Mouse (Mus musculus) testis, adult 2 months (tissue): Measurements from ENCODE around the gene Cgas. TPM values are rescaled to one million over a fixed set of nuclear protein-coding genes. Genes with fewer than 3 reads are reported as not detected.

Source experiments
- H3K27ac ChIP-seq: fragments of 200-500 bp; 2 replicates; pipeline ENCODE4 v1.5.1; 2012; ENCODE audit warnings: low read depth, low read length; ENCODE audit not compliant: control insufficient read depth, insufficient read depth
- H3K27me3 ChIP-seq: fragments of 200-500 bp; 2 replicates; pipeline ENCODE4 v1.6.1; 2012; ENCODE audit warnings: mild to moderate bottlenecking, low read length, moderate library complexity; ENCODE audit not compliant: control insufficient read depth, insufficient read depth
- H3K36me3 ChIP-seq: fragments of 200-500 bp; 2 replicates; pipeline ENCODE4 v1.6.1; 2012; ENCODE audit warnings: mild to moderate bottlenecking, low read length; ENCODE audit not compliant: control insufficient read depth, insufficient read depth
- H3K4me1 ChIP-seq: fragments of 200-500 bp; 2 replicates; pipeline ENCODE4 v1.6.1; 2012; ENCODE audit warnings: low read length; ENCODE audit not compliant: control insufficient read depth, insufficient read depth
- H3K4me3 ChIP-seq: fragments of 200-500 bp; 2 replicates; pipeline ENCODE4 v1.5.1; 2012; ENCODE audit warnings: low read depth, mild to moderate bottlenecking, low read length, moderate library complexity, mixed read lengths; ENCODE audit not compliant: control insufficient read depth
- CTCF ChIP-seq: fragments of 200-500 bp; IDR thresholded peaks from 2 replicates; pipeline ENCODE4 v1.5.1; 2012; ENCODE audit warnings: low read depth, mild to moderate bottlenecking, inconsistent platforms, low read length, moderate library complexity; ENCODE audit not compliant: control insufficient read depth, insufficient read depth, insufficient replicate concordance
- POLR2A ChIP-seq: fragments of 200-500 bp; IDR thresholded peaks from 2 replicates; pipeline ENCODE4 v1.6.1; 2012; ENCODE audit warnings: low read depth, mild to moderate bottlenecking, inconsistent platforms, low read length, moderate library complexity; ENCODE audit not compliant: control insufficient read depth
- polyA plus RNA-seq: library from polyadenylated mRNA; depleted of rRNA; stranded (reverse); fragments of >200 nt; gene quantifications from 2 replicates; pipeline ENCODE4 v1.2.3, GENCODE M21; 2012

Cgas gene
- polyA plus RNA-seq, 1 experiment: 0.09 TPM

DNA sequence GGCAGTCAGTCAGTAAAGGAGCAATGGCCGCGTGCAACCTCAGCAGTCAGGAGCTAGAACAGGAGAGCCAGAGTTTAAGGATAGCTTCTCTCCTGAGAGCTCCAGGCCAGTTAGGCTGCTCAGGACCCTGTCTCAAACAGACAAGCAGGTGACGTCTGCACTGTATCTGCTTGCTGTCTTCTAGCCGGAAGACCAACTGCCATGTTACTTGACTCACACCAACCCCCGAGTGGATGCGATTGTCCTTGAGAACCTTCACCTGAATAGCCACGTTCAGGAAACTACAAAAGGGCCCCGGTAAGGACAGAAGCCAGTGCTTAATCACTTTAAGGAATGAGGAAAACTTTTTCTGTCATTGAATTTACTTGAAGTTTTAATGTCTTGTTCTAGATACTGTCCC is 14.0 kb upstream of the Cgas start:
- no peaks in the 10 kb centered on the region for H3K4me1 ChIP-seq
- peaks cover 4% of the 10 kb centered on the region for H3K36me3 ChIP-seq
- H3K4me3 ChIP-seq: no peak overlapping the region
- TF ChIP-seq CTCF: no peak
- no peak for TF ChIP-seq POLR2A
- no peaks in the 10 kb centered on the region for H3K27me3 ChIP-seq
- no peak overlapping the region for H3K27ac ChIP-seq

DNA sequence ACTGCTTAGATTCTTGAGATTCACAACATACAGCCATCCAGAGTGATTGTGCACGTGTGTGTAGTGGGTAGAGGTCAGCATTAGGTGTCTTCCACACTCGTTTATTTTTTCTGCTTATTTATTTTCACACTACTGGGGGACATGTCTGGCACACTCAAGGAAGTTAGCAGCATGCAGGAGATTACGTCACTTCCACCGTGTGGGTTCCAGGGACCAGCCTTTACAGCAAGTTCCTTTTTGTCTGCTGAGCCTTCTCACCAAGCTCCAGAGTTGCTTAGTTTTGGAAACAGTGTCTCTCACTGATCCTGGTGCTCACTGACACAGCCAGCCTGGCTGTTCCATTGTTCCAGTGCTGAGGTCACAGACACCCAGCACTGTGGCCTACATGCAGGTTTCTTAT is 8.3 kb upstream of the Cgas start:
- Histone ChIP-seq H3K27me3 (no peaks in the 10 kb centered on the region), H3K36me3 (peaks cover 7% of the 10 kb centered on the region), H3K4me1 (peaks cover 8% of the 10 kb centered on the region), H3K27ac (no peak overlapping the region), H3K4me3 (no peak overlapping the region)
- no peak for TF ChIP-seq CTCF
- TF ChIP-seq POLR2A: no peak

DNA sequence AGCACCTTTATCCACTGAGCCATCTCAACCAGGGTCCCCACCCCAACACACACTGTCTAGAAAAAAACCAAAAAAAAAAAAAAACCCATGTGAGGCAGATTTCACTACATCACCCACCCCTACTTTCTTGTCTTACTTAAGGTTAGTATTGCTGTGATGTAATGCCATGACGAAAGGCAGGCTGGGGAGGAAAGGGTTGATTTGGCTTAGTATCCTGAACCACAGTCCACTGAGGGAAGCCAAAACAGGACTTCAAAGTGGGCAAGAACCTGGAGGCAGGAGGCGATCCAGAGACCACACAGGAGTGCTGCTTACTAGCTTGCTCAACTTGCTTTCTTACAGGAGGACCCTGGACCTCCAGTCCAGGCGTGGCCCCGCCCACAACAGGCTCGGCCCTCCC is 7.4 kb upstream of the Cgas start:
- no peak overlapping the region for H3K27ac ChIP-seq
- H3K36me3 ChIP-seq: peaks cover 7% of the 10 kb centered on the region
- TF ChIP-seq CTCF (no peak), POLR2A (no peak)
- no peaks in the 10 kb centered on the region for H3K27me3 ChIP-seq
- H3K4me3 ChIP-seq: no peak overlapping the region
- H3K4me1 ChIP-seq: peaks cover 8% of the 10 kb centered on the region

DNA sequence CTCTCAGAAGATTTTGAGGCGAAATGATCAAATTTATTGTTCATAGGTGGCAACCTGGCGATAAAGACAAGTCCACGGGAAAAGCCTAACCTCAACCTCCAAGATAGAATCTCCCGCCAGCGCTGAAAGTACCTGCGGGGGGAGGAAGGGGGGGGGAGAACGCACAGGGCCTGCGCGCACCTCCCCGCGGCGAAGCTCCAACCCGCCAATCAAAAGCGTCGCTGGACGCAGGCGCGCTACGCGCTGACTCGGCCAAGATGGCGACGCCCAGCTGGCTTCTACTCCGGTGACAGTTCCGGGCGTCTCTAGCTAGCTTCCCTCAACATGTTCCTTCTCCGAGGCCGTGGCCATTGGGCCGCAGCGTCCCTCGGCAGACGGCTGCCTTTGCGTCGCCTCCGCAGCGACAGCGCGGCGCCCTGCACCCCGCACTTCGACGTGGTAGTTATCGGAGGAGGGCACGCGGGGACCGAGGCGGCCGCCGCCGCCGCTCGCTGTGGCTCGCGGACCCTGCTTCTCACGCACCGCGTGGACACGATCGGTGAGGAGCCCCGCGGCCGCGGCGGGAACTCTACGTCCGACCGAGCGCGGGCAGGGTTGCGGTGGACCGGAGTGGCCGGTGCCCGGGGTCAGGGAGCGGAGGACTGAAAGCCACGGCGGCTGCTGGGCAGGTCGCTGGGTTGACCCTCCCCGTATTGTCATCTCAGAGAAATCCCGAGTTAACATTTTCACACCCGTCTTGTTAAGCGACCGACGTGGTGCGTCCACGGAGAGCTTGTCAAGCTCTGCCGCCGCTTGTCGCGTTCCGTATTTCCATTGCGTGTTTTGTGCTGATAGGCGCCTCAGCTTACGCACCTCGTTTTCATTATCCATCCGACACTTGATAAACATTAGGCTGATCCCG is 5.2 kb upstream of the Cgas start, which contains the start of the genes Mto1 and Gm17324:
Gene Mto1 (plus strand): TSS at position 236 of the 901 bp plus-strand sequence.
Gene Gm17324 (minus strand): TSS at position 814 of the 901 bp plus-strand sequence.
- H3K27ac ChIP-seq: peak within 1 kb of the TSS; percentile 100

DNA sequence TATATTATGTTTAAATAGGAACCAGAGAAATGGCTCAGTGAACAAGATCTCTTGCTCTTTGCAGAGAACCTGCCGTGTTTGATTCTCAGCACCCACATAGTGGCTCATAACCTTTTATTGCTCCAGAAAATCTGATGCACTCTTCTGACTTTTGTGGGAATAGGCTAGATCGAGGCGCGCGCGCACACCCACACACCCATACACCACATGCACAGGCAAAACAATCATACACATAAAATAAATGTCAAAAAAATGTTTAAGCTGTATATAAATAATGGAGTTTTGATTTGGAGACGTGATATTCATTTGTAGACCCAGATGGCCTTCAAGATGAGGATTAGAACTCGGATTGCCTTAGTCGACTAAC is 4.6 kb upstream of the Cgas start:
- Histone ChIP-seq H3K27ac (no peak overlapping the region; the same call in 1 of the 2 replicates), H3K36me3 (peaks cover 5% of the 10 kb centered on the region), H3K4me1 (peaks cover 10% of the 10 kb centered on the region), H3K4me3 (peak overlapping the region; percentile 99), H3K27me3 (no peaks in the 10 kb centered on the region)
- TF ChIP-seq POLR2A (no peak), CTCF (no peak)

More for the DNA sequence above, 5.2 kb upstream of the Cgas start, which contains the start of the genes Mto1 and Gm17324:
- Histone ChIP-seq H3K4me3 (peak within 1 kb of the TSS; percentile 99), H3K4me1 (peaks cover 8% of the 10 kb centered on the region), H3K27me3 (no peaks in the 10 kb centered on the region), H3K36me3 (peaks cover 7% of the 10 kb centered on the region)
- TF ChIP-seq POLR2A (peak; percentile 96), CTCF (0 out of 2 replicates have a peak, but pooled peaks have one; percentile 0)

DNA sequence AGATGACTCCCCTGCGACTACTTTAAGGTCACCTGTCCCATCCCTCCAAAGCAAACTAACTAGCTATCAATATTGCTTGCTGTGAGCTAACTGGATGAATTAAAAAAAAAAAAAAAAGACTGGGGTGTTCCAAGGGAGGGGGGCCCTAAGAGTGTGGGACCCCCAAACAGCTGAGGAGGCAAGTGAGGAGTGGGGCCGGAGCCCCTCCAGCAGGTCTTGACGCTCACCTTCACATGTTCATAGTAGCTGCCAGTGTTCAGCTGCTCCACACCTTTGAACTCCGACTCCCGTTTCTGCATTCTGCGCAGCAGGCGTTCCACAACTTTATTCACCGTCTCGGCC is 829 bp downstream of the Cgas start:
- no peak overlapping the region for H3K27ac ChIP-seq
- H3K27me3 ChIP-seq: no peaks in the 10 kb centered on the region
- H3K36me3 ChIP-seq: no peaks in the 10 kb centered on the region

DNA sequence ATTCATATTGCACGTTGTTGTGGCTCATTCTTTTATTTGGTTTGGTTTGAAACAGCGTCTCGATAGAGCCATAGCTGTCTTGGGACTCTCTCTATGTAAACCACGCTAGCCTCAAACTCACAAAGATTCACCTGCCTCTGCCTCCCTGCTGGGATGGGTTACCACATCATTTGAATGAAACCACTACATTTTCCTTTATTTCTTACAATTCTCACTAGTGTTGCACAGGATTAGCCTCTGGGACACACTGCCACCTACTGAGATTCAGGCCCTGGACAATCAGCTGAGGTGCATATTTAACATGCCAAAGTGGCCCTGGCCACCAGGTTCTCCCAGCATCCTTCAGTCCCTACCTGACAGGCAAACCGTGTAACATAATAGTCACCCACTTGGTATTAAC is 3.6 kb downstream of the Cgas start:
- Histone ChIP-seq H3K4me3 (no peak overlapping the region), H3K27me3 (no peaks in the 10 kb centered on the region), H3K27ac (no peak overlapping the region), H3K4me1 (peaks cover 10% of the 10 kb centered on the region), H3K36me3 (no peaks in the 10 kb centered on the region)
- TF ChIP-seq CTCF (no peak), POLR2A (no peak)

More for the DNA sequence above, 829 bp downstream of the Cgas start:
- Histone ChIP-seq H3K4me1 (peaks cover 10% of the 10 kb centered on the region), H3K4me3 (peak overlapping the region; percentile 47)
- TF ChIP-seq POLR2A: no peak
- TF ChIP-seq CTCF: no peak

DNA sequence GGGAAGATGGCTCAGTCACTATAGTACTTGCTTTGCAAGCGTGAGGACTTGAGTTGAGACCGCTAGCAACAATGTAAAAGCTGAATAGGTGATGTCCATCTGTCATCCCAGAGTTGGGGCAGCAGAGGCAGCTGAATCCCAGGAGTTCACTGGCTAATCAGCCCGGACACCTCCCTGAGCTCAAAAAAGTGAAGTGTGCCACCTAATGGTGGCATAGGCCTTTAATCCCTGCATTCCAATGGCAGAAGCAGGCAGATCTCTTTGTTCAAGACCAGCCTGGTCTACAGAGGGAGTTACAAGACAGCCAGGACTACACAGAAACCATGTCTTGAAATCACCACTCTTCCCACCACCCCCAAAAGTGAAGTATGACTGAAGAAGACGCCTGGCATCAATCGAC is 10.6 kb downstream of the Cgas start:
- H3K4me3 ChIP-seq: no peak overlapping the region
- no peaks in the 10 kb centered on the region for H3K36me3 ChIP-seq
- H3K27me3 ChIP-seq: no peaks in the 10 kb centered on the region
- TF ChIP-seq CTCF (no peak), POLR2A (no peak)
- H3K27ac ChIP-seq: no peak overlapping the region
- H3K4me1 ChIP-seq: peaks cover 8% of the 10 kb centered on the region
